Mouse (Mus musculus) skeletal muscle tissue, adult 2 months (tissue): ENCODE data around the gene Clnk.
"Not testable (repeated sequence)": the region's sequence is repeated elsewhere in the genome, so short reads cannot be mapped to it uniquely, and the experiment has no call there.

Source experiments
- DNase-seq: peaks from one replicate; pipeline ENCODE4 v3.0.0-alpha.2; 2012; ENCODE audit warnings: low read depth, low spot score

Clnk gene

DNA sequence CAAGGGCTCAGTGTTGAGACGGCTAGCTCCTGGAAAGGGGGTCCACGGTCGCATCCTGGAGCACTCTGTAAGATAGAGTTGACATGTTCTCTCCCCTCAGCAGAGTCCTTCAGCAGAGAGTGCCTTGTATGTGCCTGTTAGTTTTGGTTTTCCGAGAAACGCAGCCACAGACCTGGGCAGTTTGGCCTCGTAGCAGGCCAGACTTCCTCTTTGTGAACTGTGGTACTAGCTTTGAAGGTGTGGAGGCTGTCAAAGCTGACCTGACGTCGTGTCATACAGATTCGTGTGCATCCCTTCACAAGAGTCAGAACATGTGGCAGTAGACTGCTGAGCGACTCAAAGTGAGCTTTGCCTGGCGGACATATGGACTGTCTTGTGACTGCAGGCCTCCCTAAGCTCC is at the start of gene Clnk:
Gene Clnk, minus strand, starts transcription at position 191 of the 400 bp plus-strand sequence.
- DNase-seq = no peak

DNA sequence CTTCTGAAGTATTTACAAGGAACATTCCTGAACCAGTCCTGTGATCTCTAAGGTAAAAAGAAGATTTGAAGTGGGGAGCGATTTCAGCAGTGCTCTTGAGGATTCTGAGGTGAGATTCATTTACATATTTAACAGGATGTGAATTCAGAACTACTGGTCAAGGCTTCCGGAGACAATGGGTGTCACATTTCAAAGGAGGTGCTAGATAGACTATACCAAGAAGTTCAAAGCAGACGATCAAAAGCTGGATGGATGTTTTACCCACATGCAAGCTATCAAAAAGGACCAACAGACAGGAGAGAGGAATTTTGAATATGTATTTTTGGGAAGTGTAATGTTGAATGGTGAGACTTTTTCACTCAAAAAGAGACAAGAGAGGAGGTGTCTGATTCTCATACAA is 28.7 kb upstream of the Clnk start:
- DNase-seq = no peak

DNA sequence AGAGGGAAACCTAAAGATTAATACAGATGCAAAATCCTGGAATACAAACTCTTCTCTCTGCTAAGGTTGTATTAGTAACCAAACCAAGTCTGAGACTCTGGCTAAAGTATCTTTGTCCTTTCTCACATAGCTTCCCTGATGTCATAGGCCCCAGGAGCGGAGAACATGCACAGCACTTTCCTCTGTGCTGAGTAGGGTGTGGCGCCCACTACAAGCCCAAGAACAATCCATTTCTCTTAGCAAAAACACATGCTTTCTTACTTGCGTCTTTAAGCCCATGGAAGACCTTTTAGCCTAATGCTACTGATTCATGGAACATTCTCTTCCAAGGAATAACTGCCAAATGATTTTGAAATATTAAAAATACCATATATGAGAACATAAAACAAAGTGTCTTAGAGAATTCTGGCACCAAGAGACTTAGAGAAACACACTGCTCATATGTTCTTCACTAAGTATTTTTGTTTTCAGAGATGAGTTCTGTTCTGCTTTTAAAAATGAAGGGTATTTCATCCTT is 28.0 kb upstream of the Clnk start:
- DNase-seq = peak; percentile 50

DNA sequence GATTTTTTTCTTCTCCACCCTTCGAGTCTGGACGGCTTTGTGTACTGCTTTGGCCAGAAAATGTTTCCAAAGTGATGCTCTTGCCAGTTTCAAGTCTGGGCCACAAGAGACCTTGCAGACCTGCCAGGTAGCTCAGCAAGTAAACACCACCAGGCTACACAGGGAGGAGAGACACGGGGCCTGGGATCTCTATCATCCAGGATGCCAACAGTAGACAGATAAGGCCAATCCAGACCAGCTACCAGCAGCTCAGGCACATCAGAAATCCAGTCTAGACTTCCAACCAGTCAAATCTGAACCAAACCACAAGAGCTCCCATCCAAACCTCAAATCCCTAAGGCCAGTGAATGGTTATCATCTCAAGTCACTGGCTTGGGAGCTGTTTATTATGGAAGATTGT is 26.3 kb upstream of the Clnk start:
- peak; percentile 72 for DNase-seq

DNA sequence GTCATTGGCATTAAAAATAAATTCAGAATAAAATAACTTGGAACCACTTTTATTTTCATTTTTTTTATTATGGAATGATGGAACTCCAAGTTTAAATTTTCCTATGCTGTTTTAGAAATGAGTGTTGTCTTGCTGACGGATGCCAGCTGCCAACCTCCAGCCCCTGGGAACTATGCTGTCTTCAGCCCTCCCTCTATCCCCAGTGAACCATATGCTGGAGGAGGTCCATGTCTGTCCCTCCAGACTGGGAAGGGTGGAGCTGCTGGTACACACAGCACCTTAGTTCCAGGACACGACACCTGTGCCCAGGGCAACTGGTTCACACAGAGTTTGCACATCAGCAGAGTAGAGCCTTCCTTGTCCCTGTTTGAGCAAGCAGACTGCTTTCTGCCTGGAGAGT is 22.4 kb upstream of the Clnk start:
- DNase-seq = no peak

DNA sequence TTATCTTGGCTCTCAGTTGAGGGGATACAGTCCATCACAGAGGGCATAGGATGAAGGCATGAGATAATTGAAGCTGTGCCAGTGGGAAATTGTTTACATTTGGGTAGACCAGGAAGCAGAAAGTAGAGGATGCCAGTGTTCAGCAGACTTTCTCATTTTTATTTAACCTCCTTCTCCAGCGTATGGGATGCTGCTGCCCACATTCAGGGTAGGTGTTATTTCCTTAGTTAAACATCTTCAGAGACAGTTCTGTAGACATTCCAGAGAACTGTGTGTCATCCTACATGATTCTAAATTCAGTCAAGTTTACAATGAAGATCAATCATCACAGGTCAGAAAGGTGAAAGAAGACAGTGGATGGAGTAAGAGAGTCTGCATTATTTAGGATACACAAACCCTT is 12.0 kb upstream of the Clnk start:
- DNase-seq = no peak

DNA sequence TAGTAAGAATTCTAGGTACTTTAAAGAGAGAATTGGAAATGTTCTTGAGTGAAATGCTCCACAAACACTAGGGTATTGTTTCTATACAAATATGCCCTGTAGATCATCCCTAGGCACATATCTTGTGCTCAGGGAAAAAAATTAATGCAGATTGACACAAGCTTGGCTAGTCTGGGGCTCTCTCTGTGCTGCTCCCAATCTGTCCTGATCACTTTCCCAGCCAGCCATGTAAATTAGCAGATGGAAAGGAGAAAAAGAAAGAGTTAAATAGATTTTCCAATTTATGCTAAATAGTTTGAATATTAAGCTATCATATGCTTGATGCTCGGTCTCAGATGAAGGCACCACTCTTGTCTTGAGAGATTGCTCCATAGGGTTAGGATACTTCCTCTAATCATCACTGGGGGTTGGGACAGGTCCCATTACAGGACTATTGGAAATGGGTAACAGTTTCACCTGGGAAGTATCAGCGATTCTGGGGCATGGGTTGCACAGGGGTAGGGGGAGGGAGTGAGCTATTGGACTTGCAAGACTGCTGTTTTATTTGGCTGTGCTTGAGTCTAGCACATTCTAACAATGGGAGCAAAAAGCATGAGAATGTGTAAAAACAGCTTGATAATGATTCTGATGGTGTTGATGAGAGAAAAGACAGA is 10.1 kb upstream of the Clnk start:
- DNase-seq = no peak

DNA sequence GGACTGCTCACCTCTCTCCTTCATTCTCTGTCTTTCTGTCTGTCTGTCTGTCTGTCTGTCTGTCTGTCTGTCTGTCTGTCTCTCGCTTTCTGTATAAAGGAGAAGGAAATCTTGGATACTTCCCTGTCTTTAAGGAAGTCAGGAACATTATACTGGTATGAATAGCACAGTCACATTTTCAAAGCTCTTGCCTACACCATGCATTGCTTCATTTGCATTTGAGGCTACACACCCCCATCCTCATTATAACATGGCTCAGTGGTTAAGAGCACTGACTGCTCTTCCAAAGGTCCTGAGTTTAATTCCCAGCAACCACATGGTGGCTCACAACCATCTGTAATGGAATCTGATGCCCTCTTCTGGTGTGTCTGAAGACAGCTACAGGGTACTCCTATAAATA is 6.0 kb upstream of the Clnk start:
- DNase-seq = not testable (repeated sequence)

DNA sequence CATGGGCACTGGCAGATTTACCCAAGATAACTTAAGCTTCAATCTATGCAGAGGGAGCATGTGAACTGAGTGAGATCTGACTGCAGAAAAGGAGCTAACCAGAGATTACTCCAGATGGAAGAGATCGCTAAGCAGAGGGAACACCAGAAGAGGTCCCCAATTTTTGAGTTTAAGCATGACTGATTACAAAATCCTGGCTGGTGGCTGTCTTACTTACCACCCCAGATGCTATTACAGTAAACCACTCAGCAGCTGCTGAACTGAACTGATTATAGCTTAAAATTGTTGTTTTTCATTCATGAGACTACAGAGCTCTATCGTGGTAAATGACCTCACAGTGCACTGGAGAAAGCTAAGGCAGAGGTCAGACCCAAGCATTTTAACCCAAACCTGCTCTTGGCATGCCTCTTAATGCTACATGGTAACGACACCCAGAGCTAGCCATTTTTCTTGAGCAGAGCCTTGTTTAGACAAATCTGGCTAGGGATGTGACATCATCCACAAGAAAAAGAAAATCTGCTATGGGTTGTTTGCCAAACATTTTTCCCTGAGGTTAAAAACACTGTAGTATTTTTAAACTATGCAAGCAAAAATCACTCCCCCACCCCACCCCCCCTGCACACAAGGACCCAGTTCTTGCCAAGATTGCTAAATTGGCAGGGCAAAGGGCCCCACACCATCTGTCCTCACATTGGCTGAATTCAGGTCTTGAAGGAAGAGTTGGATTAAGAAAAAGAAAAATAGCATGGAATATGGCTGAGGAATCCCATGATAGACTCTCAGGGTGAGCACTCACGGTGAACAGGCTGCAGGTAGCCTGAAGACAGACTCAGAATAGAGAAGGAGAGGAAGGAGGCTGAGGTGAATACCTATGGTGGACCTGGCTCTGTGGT is 5.4 kb upstream of the Clnk start:
- peak; percentile 51 for DNase-seq

DNA sequence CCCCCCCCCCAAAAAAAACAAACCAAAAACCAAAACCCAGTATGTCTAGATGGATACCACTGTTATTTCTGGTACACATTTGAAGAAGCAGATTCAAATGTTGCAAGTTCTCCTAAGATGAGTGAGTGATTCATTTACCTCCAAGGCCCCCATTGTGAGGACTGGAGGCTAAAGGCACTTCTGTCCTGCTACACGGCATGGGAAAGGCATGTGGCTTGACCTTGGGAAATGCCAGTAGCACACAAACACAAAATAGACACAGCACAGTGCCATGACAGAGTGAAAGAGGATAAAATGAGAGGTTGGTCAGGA is 4.8 kb upstream of the Clnk start:
- no peak for DNase-seq

DNA sequence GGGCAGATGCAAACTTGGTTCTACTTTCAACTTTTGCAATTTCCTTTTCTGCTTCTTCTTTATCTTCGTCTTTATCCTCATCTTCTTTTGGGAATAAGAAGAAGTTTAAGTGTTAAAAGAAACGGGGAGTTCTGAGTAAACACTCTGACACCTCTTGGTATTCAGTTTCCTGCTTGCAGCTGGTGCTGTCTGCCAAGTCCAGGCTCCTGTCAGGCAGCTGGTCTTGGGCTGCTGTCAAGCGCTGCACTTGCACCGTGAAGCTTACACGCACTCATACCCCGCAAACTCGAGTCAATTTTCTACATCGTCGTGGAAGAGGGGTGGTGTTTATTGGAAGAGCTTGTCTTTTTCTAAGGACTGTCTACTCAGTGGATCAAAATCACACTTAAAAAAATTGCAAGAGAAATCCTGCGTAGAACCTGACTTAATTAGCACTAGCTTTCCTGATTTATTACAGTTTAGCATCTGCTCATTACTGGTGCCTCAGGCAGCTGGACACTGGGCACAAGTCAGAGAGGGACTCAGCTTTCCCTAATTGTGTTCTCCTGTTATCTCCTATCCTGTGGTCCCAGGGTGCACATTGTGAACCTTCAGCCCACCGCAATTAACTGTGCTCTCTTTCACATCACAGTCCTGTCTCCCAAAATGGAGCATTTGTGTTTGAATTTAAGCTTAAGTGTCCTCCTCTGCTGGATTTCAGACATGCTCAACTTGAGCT is 3.5 kb upstream of the Clnk start:
- peak; percentile 48 for DNase-seq

DNA sequence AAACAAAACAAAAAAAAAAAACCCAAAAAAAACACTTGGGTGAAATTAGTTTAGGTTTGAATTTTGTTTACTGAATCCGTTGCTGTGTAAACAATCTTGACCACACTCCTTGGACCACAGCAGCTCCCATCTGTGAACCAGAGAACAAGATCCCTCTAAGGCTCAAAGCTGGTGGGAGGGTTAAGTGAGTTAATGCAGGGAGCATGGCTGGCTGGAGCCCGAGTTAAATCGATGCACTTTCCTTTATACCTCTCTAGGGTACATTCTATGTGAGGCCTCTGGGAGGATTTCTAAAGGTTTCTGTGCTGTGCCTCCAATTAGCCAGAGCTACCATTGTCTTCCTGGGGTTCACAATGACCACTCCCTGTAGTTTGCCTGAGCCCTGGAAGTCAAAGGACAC is 1.2 kb downstream of the Clnk start:
- DNase-seq = no peak

DNA sequence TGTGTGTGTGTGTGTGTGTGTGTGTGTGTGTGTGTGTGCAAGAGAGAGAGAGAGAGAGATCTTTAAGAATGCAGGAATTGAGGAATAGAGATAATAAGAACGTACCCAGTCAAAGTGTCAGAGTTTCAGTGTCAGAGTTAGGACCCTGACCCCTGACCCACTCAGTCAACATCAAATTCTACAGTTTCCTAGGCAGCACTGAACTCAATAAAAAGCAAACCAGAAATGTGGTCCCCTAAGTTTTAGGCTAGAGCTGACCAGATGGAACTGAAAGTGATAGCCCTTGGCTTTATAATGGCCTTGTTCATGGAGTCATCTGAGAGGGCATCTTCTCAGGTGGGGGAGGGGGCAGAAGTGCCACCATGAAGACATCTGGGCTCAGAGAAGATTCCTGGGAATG is 1.7 kb downstream of the Clnk start:
- no peak for DNase-seq

DNA sequence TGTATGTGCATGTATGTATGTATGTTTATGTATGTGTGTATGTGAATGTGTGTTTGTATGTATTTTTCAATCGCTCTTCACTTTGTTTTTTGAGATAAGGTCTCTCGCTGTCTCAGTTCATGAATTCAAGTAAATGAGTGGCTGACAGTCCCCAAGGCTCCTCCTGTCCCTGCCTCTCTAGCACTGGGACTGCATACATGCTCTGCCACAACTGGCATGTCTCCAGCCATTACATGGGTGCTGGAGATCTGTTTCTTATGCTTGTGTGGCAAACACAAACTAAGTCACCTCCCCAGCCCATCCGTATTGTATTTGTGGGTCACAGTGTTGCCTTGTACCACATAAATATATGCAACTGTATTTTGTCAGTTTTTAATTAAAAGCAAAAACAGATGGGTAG is 3.7 kb downstream of the Clnk start:
- DNase-seq = no peak

DNA sequence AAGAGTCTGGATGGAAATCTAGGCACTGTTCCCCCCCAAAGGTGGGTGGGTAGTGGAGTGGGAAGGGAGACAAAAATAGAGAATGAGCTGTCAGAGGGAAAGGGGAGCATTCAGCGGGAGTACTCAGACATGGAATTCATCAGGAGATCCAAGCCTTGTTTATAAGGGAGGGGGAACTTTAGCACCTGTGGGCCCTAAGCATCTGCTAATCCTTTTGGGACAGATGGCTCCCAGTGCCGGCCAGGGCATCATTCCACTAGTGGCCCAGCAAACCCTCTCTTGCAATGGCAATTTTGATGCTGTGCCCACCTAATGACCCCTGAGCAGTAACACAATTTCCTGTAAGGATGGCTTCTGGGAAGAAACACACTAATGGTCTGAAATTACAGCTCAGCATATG is 5.0 kb downstream of the Clnk start:
- DNase-seq = no peak

DNA sequence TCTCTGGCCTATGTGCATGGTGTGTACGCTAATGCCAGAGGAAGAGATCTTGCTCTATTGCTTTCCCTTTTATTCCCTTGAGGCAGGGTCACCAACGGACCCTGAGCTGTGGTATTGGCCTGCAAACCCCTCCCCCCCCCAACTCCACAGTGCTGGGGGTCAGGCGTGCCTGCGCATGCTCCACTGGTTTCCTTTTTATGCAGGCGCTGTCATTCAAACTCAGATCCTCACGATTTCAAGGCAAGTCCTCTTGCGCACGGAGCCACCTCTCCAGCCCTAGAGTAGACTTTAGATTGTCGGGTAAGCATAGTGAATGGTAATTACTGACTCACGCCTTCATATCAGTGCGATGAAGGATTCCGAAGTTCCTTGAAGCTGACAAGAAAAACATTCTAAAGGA is 6.1 kb downstream of the Clnk start:
- DNase-seq = no peak

DNA sequence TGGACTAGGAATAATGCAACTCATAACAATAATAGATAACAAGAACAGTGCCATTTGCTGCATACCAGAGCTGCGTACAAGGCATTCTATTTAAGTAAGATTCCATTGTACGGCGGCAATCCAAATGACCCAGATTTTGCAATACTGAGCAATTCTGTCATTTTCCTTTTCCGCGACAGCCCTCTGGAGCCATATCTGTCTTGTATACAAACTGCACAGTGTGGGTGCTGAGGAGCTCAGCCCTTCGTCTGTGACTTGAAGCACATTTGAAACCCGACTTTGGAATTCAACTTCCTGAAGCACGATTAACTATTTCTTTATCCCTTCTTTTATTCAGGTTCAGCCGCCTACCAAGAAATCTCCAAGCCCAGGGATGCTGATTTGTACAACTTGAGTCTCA is 6.6 kb downstream of the Clnk start:
- no peak for DNase-seq

DNA sequence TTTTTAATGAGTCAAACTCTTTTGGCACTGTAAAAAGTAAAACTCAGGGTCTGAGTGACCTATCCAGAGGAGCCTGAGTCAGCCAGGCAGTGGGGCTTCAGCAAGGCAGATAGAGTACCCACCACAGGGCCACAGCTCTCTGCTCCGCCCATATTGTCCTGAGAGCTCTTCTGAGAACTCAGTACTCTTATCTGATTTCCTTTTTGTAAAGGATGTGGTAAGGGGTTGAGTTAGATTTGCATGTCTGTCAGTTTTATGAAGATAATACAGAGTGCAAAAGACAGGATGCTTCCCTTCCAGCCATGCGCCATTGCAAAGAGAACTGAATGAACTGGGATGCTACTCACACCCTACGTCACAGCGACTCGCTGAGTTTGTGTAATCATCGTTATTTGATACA is 12.0 kb downstream of the Clnk start:
- no peak for DNase-seq

DNA sequence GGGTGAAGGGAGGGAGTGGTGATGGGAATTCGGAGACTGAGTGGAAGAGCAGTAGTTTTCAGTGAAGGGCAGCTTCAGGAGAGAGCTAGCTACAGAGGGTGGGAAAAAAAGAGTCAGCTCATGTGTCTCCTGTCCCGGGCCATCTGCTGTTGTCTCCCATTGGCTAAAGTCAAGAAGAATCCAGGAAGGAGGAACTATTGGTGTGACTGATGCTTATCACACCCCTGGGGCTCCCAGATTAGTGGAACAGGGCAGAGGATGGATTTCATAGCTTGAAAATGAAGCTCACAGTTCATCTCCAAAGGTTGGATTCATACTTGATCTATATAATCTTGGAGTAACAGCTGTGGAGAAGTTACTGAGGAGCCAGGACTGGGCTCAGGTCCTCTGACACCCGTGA is 13.6 kb downstream of the Clnk start:
- DNase-seq = no peak

DNA sequence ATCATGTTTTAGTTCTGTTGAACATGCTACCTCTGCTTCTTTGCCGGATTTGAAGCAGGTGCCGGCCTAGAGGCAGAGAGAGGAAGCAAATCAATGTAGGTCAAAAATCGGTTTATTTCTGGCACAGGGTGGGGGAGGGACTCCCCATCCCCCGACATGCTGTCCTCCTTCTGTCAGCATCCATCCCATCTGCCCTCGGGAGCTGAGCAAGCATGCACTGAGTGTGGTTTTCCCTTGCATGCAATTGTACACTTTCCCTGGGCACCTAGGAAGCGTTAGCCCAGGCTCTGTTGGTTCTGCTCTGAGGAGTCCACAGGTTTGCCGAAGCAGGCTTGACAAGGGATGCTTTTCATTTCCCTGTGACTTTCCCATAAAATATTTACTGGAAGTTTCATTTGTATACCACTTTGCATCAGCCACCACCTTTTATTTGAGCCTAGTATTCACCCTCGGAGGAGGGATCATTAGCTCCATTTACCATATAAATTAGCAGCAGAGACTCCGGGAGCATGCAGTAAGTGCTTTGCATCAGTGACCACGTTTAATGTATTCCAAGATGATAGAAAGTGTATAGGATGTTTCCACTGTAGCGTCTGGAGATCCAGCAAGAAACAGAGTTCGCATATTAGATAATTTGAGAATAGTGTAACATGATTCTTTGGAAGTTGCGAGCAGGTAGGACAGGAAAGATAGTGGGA is 14.2 kb downstream of the Clnk start:
- no peak for DNase-seq

DNA sequence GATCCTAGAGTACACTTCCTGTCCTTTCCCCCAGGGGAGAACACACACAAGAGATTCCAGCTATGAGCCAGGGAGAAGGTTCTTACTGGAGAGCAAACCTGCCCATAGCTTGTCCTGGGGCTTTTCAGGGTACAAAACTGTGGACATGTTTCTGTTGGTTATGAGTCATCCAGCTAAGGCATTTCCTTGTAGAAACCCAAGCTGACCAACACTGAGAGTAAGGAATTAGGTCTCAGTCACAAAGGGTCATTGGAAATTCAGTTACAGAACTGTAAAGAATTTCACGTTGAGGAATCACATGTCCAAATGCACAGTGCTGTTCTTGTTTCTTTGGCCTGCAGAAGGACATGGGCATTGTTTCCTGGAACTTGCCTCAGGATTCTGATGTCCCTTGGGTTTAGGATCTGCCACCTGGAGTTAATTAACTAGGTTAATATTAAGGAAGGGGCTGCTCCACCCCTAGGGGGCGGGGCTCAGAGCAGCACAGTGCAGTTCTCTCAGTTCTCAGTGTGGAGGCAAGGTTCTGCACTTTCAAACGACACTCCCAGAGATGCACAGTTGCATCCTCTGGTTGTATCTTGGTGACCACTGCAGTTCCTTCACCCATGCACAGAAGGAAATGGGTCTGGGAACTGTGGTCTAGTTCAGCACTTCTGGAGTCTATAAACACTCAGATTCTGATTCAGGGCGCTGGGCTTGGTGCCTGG is 18.4 kb downstream of the Clnk start:
- no peak for DNase-seq
